Mouse (Mus musculus): ENCODE data around the gene Clcn1. TPM values are rescaled to one million over a fixed set of nuclear protein-coding genes. Genes with fewer than 3 reads are reported as not detected.

Gene Clcn1
- polyA plus RNA-seq, 1 experiment: 1.00 TPM

DNA sequence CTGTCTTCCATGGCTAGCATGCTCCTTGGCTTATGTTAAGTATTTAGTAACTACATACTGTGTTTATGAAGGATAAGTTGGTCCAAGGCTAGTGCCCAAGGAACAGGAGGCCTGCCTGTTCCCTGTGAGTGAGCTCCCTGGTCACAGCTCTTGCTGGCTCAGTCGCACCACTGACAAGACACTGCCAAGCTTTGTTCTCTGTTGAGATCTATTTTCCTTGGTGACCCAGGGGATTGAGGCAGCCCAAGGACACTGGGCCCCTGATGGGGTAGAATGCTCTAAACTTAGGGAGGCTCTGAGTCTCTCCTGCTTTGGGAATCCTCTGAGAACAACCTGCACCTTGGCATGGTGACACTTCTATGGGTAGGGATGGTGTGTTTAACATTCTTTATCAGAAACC is 75.6 kb downstream of the Clcn1 start:
- no peaks in the 10 kb centered on the region for H3K4me1 ChIP-seq (replicated peaks; ENCODE audit: control insufficient read depth, insufficient read depth, low read length)
- H3K27me3 ChIP-seq (ENCODE audit: control insufficient read depth, insufficient read depth, low read length): no peaks in the 10 kb centered on the region
- no peak for TF ChIP-seq POLR2A (IDR thresholded peaks at IDR 0.05; ENCODE audit: control insufficient read depth, extremely low read depth, insufficient read depth, low read length, poor library complexity)
- TF ChIP-seq CTCF (IDR thresholded peaks at IDR 0.05; ENCODE audit: borderline replicate concordance, control insufficient read depth, extremely low read depth, insufficient read depth, low read length, poor library complexity): no peak
- no peak overlapping the region for H3K4me3 ChIP-seq (ENCODE audit: control insufficient read depth, insufficient read depth, low read length)
- WGBS: 94% methylated on average over 1 of the region's 1 CpGs
- H3K27ac ChIP-seq (ENCODE audit: control insufficient read depth, insufficient read depth, low read length): no peak overlapping the region
- peaks cover 21% of the 10 kb centered on the region for H3K36me3 ChIP-seq (ENCODE audit: control insufficient read depth, insufficient read depth, low read length)
- DNase-seq: no peak

DNA sequence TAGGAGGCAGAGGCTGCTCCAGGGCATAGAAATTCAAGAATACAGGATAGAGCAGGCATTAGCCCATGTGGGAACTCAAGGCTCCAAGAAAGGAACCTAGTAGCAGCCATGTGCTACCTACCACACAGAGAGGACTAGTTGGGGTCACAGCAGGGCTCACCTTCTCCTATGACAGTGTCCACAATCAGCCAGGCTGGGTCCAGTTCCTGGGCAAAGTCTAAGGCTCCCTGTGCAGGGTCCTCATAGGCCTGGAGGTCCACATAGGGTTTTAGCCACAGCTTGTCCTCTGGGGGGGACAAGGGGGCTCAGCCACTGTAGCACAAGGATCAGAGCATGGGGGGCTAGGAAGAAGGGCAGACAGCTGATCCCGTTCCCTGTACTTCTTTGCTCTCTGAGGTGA is 76.0 kb downstream of the Clcn1 start:
- Histone ChIP-seq H3K27me3 (ENCODE audit: control insufficient read depth, insufficient read depth, low read length) (no peaks in the 10 kb centered on the region), H3K4me3 (ENCODE audit: control insufficient read depth, insufficient read depth, low read length) (no peak overlapping the region), H3K27ac (ENCODE audit: control insufficient read depth, insufficient read depth, low read length) (no peak overlapping the region), H3K36me3 (ENCODE audit: control insufficient read depth, insufficient read depth, low read length) (peaks cover 17% of the 10 kb centered on the region), H3K4me1 (replicated peaks; ENCODE audit: control insufficient read depth, insufficient read depth, low read length) (no peaks in the 10 kb centered on the region)
- WGBS: 96% methylated on average over 1 of the region's 1 CpGs
- DNase-seq: no peak
- TF ChIP-seq CTCF (IDR thresholded peaks at IDR 0.05; ENCODE audit: borderline replicate concordance, control insufficient read depth, extremely low read depth, insufficient read depth, low read length, poor library complexity) (no peak), POLR2A (IDR thresholded peaks at IDR 0.05; ENCODE audit: control insufficient read depth, extremely low read depth, insufficient read depth, low read length, poor library complexity) (no peak)

DNA sequence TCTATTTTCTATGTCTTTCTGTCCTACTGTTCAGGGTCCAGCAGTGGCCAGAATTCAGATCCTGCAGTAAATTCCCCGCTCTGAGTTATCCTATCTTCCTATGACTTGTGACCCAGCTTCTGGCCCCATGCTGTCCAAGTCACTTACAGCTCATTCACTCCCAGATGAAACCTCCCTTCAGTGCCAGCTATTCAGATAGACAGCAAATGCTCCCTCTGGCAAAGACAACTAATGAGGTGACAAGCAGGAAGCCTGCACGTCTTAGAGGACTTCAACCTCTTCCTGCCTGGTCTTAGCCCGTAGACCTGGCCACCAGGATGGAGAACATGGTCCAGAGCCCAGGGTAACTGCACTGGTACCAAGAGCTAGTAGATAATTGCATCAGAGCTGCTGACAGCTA is 76.5 kb downstream of the Clcn1 start:
- peaks cover 12% of the 10 kb centered on the region for H3K36me3 ChIP-seq (ENCODE audit: control insufficient read depth, insufficient read depth, low read length)
- 68% methylated on average over 3 of the region's 3 CpGs for WGBS
- H3K27ac ChIP-seq (ENCODE audit: control insufficient read depth, insufficient read depth, low read length): no peak overlapping the region

DNA sequence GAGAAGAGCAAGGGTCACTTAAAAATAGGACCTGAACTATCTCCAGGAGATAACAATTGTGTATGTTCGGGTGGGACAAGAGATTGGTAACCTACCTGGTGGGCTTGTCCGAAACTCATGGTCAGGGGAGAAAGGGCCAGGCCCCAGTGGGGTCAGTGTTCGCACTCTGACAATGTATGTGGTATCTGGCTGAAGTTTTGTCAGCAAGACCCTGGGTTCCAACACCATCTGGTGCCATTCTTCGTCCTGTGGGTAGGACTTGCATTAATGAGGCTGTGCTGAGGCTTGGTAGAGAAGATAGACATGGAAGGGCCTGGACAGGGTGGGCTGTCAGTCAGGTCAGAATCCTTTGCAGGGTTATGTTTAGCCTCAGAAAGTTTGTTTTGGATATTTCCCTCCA is 77.6 kb downstream of the Clcn1 start:
- 95% methylated on average over 4 of the region's 4 CpGs for WGBS
- no peak overlapping the region for H3K27ac ChIP-seq (ENCODE audit: control insufficient read depth, insufficient read depth, low read length)
- peaks cover 4% of the 10 kb centered on the region for H3K36me3 ChIP-seq (ENCODE audit: control insufficient read depth, insufficient read depth, low read length)
- no peaks in the 10 kb centered on the region for H3K4me1 ChIP-seq (replicated peaks; ENCODE audit: control insufficient read depth, insufficient read depth, low read length)
- TF ChIP-seq CTCF (IDR thresholded peaks at IDR 0.05; ENCODE audit: borderline replicate concordance, control insufficient read depth, extremely low read depth, insufficient read depth, low read length, poor library complexity): no peak
- no peak for TF ChIP-seq POLR2A (IDR thresholded peaks at IDR 0.05; ENCODE audit: control insufficient read depth, extremely low read depth, insufficient read depth, low read length, poor library complexity)
- no peak for DNase-seq
- no peaks in the 10 kb centered on the region for H3K27me3 ChIP-seq (ENCODE audit: control insufficient read depth, insufficient read depth, low read length)
- H3K4me3 ChIP-seq (ENCODE audit: control insufficient read depth, insufficient read depth, low read length): no peak overlapping the region

More for the DNA sequence above, 76.5 kb downstream of the Clcn1 start:
- Histone ChIP-seq H3K4me3 (ENCODE audit: control insufficient read depth, insufficient read depth, low read length) (no peak overlapping the region), H3K27me3 (ENCODE audit: control insufficient read depth, insufficient read depth, low read length) (no peaks in the 10 kb centered on the region), H3K4me1 (replicated peaks; ENCODE audit: control insufficient read depth, insufficient read depth, low read length) (no peaks in the 10 kb centered on the region)
- TF ChIP-seq POLR2A (IDR thresholded peaks at IDR 0.05; ENCODE audit: control insufficient read depth, extremely low read depth, insufficient read depth, low read length, poor library complexity): no peak
- no peak for TF ChIP-seq CTCF (IDR thresholded peaks at IDR 0.05; ENCODE audit: borderline replicate concordance, control insufficient read depth, extremely low read depth, insufficient read depth, low read length, poor library complexity)
- DNase-seq: no peak

DNA sequence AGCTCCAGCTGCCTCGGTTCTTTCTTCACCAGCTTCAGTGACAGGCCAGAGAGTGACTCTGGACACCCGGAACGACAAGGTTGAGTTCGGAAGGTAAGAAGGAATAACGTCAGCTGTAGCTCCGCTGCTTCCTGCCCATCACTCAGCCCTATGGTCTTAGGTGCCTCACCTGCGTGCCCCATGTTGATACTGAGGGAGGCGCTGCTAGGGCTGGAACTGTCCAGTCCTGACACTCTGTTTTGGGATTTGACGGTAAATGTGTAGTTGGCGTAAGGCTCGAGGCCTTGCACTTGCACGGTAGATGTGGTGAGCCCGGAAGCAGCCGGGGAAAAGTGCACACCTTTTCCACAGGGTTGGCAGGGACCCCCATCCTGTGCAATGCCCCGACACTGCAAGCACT is 78.1 kb downstream of the Clcn1 start:
- 96% methylated on average over 15 of the region's 15 CpGs for WGBS
- no peaks in the 10 kb centered on the region for H3K36me3 ChIP-seq (ENCODE audit: control insufficient read depth, insufficient read depth, low read length)
- H3K4me3 ChIP-seq (ENCODE audit: control insufficient read depth, insufficient read depth, low read length): no peak overlapping the region
- no peak for TF ChIP-seq POLR2A (IDR thresholded peaks at IDR 0.05; ENCODE audit: control insufficient read depth, extremely low read depth, insufficient read depth, low read length, poor library complexity)
- no peak for TF ChIP-seq CTCF (IDR thresholded peaks at IDR 0.05; ENCODE audit: borderline replicate concordance, control insufficient read depth, extremely low read depth, insufficient read depth, low read length, poor library complexity)
- H3K4me1 ChIP-seq (replicated peaks; ENCODE audit: control insufficient read depth, insufficient read depth, low read length): no peaks in the 10 kb centered on the region
- H3K27me3 ChIP-seq (ENCODE audit: control insufficient read depth, insufficient read depth, low read length): no peaks in the 10 kb centered on the region
- no peak for DNase-seq
- H3K27ac ChIP-seq (ENCODE audit: control insufficient read depth, insufficient read depth, low read length): no peak overlapping the region

DNA sequence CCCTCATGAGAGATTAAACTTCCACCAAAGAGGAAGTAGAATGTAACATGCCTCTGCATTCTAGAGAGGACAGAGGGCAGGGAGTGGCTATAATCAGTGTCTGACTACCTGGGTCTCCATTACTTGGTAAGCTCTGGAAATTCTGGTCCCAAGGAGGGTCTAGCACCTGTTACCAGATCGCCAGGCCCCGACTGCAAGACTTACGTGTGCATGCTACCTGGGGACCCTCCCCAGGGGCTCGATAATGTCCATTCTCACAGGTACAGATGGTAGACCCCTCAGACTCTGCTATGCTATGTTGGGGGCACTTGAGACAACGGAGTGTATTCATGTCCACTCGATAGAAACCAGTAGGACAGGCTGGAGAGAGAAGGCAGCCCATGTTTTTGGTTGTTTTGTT is 78.7 kb downstream of the Clcn1 start:
- Histone ChIP-seq H3K4me3 (ENCODE audit: control insufficient read depth, insufficient read depth, low read length) (no peak overlapping the region), H3K27ac (ENCODE audit: control insufficient read depth, insufficient read depth, low read length) (no peak overlapping the region), H3K36me3 (ENCODE audit: control insufficient read depth, insufficient read depth, low read length) (no peaks in the 10 kb centered on the region), H3K27me3 (ENCODE audit: control insufficient read depth, insufficient read depth, low read length) (no peaks in the 10 kb centered on the region), H3K4me1 (replicated peaks; ENCODE audit: control insufficient read depth, insufficient read depth, low read length) (no peaks in the 10 kb centered on the region)
- no peak for DNase-seq
- 97% methylated on average over 6 of the region's 6 CpGs for WGBS
- TF ChIP-seq POLR2A (IDR thresholded peaks at IDR 0.05; ENCODE audit: control insufficient read depth, extremely low read depth, insufficient read depth, low read length, poor library complexity): no peak
- TF ChIP-seq CTCF (IDR thresholded peaks at IDR 0.05; ENCODE audit: borderline replicate concordance, control insufficient read depth, extremely low read depth, insufficient read depth, low read length, poor library complexity): no peak

Other genes with a start within 250 kb of the Clcn1 start
- gene Sva, start 248.3 kb upstream of the Clcn1 start, polyA plus RNA-seq (2012; rRNA removed): not detected in 2 replicates
- not detected in 2 replicates for gene Tas2r139, start 145.7 kb upstream of the Clcn1 start, polyA plus RNA-seq (2012; rRNA removed)
- gene Tas2r144, start 71.4 kb upstream of the Clcn1 start, polyA plus RNA-seq (2012; rRNA removed): not detected in 2 replicates
- 9.7 and 11.7 TPM in 2 replicates for gene Gstk1, start 40.8 kb upstream of the Clcn1 start, polyA plus RNA-seq (2012; rRNA removed)
- 0.59 TPM in 1 of 2 replicates, not detected in the other for gene Tmem139, start 24.7 kb upstream of the Clcn1 start, polyA plus RNA-seq (2012; rRNA removed)
- gene Casp2, start 21.7 kb upstream of the Clcn1 start, polyA plus RNA-seq (2012; rRNA removed): 116 and 123 TPM in 2 replicates
- 0.17 and 0.24 TPM in 2 replicates for gene Fam131b, start 38.0 kb downstream of the Clcn1 start, polyA plus RNA-seq (2012; rRNA removed)
- gene Zyx, start 62.9 kb downstream of the Clcn1 start, polyA plus RNA-seq (2012; rRNA removed): 209 and 222 TPM in 2 replicates
- 3.6 and 4.7 TPM in 2 replicates for gene Epha1, start 86.6 kb downstream of the Clcn1 start, polyA plus RNA-seq (2012; rRNA removed)
- 0.26 and 0.55 TPM in 2 replicates for gene Tas2r143, start 113.6 kb downstream of the Clcn1 start, polyA plus RNA-seq (2012; rRNA removed)
- 0.15 TPM in 1 of 2 replicates, not detected in the other for gene Tas2r135, start 118.7 kb downstream of the Clcn1 start, polyA plus RNA-seq (2012; rRNA removed)
- gene Tas2r126, start 147.8 kb downstream of the Clcn1 start, polyA plus RNA-seq (2012; rRNA removed): not detected in 2 replicates
- gene Olfr458, start 178.5 kb downstream of the Clcn1 start, polyA plus RNA-seq (2012; rRNA removed): not detected in 2 replicates
- not detected in 2 replicates for gene Olfr457, start 189.7 kb downstream of the Clcn1 start, polyA plus RNA-seq (2012; rRNA removed)
- gene Olfr456, start 200.5 kb downstream of the Clcn1 start, polyA plus RNA-seq (2012; rRNA removed): not detected in 2 replicates

All from thymus, adult 2 months (tissue).